Mouse (Mus musculus): Measurements from ENCODE around the gene Syt17. TPM values are rescaled to one million over a fixed set of nuclear protein-coding genes. Genes with fewer than 3 reads are reported as not detected.

Gene Syt17
- polyA plus RNA-seq (2015; fragmentation: Nextera tagmentation; extraction: Ambion mirVana) = 6.5 and 7.4 TPM in 2 replicates

DNA sequence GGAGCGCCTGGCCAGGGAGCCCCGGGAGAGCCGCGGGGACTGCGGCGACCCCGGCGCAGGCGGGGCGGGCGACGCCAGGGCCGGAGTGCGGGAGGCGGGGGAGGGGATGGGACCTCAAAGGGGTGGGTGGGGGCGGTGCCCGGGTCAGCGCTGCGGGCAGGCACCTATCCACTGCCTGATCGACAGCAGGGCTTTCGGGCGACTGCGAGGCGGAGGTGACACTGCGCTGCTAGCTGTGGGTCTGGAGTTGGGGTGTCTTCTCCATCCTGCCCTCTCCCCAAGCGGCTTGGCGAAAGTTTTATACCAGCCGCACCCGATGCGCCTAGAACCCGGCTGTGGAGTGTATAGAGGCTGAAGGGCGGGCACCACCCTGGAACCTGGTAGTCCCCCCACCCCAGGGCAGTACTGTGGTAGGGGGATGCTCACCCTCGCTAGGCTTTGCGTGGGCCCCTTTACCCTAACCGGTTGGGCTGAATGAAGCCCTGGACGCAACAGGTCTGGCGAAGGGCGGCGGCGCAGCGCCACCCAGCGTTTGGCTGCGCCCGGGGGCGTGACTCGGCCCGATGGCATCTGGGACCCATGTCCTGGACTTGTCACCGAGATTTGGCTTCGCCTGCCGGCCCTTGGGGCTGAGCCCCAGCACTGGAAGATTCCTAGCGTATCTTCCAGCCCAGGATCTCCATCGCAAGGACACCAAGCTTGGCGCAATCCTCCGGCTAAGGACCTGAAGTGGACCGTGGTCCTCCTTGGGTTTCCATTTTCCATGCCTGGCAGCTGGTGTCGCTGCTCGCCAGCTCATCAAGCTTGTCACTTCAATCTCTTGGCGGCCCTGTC is at the start of gene Syt17:
Syt17 (minus strand) TSS at position 89 of the 834 bp plus-strand sequence.
- Histone ChIP-seq H3K9me3 (no peaks in the 10 kb centered on the region), H3K4me2 (peak within 1 kb of the TSS; percentile 96), H3K9ac (peak within 1 kb of the TSS; percentile 17; the same call in 1 of the 2 replicates), H3K4me1 (peaks cover 16% of the 10 kb centered on the region), H3K27me3 (replicated peaks) (peaks cover 5% of the 10 kb centered on the region; the same call in 1 of the 2 replicates), H3K4me3 (replicated peaks) (peak within 1 kb of the TSS; percentile 64), H3K27ac (no peak within 1 kb of the TSS), H3K36me3 (no peaks in the 10 kb centered on the region)
- peak; percentile 62; the same call in 1 of the 2 replicates for ATAC-seq (ENCODE audit: insufficient read depth, low FRiP score, low read depth)
- under 1% methylated on average over 55 of the region's 58 CpGs for WGBS

DNA sequence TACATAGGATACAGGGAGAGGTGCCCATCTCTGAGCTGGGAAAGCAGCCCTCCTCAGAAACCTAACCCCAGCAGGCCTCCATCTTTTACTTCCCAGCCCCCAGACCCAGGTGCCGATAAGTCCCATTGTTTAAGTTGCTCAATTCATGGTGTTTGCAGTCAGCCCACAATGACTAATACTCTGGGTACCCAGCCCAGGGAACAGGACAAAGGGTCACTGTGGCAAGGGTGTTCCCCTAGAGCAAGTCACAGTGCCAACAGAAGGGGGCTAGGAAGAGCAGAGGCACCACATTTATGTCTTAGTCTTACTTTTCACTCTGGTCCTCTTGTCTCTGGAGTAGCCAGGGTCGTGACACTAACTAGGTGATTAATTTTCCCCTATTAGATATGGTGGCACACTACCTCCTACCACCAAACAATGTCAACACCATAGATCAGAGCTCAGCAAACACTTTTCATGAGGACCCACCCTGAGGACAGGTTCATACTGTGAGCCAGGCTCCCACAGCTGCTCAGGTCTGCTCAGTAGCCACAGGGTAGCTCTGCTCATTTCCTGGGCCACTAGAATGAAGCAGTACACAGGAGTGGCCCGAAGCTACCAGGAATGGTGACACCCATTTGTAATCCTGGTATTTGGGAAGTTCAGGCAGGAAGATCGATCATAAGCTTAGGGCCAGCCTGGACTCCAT is 47.0 kb upstream of the Syt17 start:
- Histone ChIP-seq H3K27ac (peak overlapping the region; percentile 11; the same call in 1 of the 2 replicates), H3K4me1 (peaks cover 18% of the 10 kb centered on the region), H3K36me3 (0 out of 2 replicates have a peak, but pooled peaks cover 3% of the 10 kb centered on the region), H3K9me3 (no peaks in the 10 kb centered on the region), H3K4me2 (no peak overlapping the region), H3K4me3 (replicated peaks) (no peak overlapping the region), H3K27me3 (replicated peaks) (peaks cover 8% of the 10 kb centered on the region), H3K9ac (no peak overlapping the region)
- 72% methylated on average over 4 of the region's 4 CpGs for whole genome bisulfite sequencing
- peak; percentile 31; the same call in 1 of the 2 replicates for ATAC-seq (ENCODE audit: insufficient read depth, low FRiP score, low read depth)

DNA sequence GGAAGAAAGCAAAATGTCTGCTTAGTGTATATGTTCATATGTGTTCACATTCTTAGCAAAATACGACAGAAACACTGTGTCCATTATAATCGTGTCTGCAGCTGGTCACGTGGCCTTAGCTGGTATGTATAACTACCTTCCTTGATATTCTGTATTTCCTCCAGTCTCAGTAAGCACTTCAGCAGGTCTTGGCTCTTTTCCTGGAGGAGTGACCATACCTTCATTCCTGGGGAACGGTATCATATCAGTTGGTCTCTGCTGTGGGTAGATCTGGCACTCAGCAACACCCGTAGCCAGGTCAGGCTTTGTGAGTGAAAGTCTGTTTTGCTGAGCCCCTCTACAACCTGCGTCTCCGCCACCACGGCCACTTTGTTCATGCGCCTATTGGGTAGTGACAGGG is 45.9 kb upstream of the Syt17 start:
- Histone ChIP-seq H3K4me2 (no peak overlapping the region), H3K36me3 (peaks cover 11% of the 10 kb centered on the region; the same call in 1 of the 2 replicates), H3K9ac (no peak overlapping the region), H3K4me1 (peaks cover 28% of the 10 kb centered on the region), H3K4me3 (replicated peaks) (no peak overlapping the region), H3K27me3 (replicated peaks) (peaks cover 12% of the 10 kb centered on the region), H3K27ac (no peak overlapping the region), H3K9me3 (no peaks in the 10 kb centered on the region)
- ATAC-seq (ENCODE audit: insufficient read depth, low FRiP score, low read depth) = no peak
- WGBS = 83% methylated on average over 9 of the region's 9 CpGs

DNA sequence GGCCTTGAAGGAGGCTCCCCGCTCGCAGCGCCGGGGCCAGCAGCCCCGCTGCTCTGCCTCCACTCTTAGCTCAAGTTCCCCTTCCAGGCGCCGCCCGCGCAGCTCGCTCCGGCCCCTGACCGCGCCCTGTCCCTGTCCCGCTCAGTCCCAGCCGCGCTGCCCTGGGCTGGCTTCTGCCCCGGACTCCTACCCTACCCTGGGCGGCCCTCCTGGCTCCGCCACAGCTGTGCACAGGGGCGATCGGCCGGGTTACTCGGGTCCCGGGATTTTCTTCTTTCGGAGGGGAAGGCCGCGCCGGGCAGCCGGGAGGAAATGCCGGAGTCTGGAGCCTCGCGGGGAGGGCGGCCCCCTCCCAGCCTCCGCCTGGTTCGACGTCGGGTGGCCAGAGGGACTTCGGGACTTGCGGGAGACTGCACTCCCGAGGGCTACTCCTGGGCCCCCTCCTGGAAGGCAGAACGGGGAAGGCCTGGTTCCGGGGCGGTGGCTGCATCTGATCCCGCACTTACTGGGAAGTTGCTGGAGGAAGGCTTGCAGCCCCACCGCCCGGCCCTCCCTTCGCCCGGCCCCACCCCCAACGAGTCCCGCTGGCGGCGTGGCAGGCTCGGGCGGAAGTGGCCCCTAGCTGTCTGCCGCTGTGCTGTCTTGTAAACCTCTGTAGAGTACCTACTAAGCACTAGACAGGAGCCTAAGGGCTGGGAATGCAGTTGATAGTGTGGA is 43.6 kb upstream of the Syt17 start, which contains the start of gene Itpripl2:
Itpripl2 (minus strand) TSS at position 545 of the 717 bp plus-strand sequence.
- Histone ChIP-seq H3K4me1 (peaks cover 32% of the 10 kb centered on the region), H3K4me3 (replicated peaks) (peak within 1 kb of the TSS; percentile 75), H3K36me3 (peaks cover 11% of the 10 kb centered on the region; the same call in 1 of the 2 replicates), H3K27me3 (replicated peaks) (peaks cover 12% of the 10 kb centered on the region), H3K9ac (peak within 1 kb of the TSS; percentile 85), H3K27ac (peak within 1 kb of the TSS; percentile 92), H3K9me3 (no peaks in the 10 kb centered on the region), H3K4me2 (peak within 1 kb of the TSS; percentile 85)
- ATAC-seq (ENCODE audit: insufficient read depth, low FRiP score, low read depth) = peak; percentile 78
- under 1% methylated on average over 51 of the region's 55 CpGs for WGBS

DNA sequence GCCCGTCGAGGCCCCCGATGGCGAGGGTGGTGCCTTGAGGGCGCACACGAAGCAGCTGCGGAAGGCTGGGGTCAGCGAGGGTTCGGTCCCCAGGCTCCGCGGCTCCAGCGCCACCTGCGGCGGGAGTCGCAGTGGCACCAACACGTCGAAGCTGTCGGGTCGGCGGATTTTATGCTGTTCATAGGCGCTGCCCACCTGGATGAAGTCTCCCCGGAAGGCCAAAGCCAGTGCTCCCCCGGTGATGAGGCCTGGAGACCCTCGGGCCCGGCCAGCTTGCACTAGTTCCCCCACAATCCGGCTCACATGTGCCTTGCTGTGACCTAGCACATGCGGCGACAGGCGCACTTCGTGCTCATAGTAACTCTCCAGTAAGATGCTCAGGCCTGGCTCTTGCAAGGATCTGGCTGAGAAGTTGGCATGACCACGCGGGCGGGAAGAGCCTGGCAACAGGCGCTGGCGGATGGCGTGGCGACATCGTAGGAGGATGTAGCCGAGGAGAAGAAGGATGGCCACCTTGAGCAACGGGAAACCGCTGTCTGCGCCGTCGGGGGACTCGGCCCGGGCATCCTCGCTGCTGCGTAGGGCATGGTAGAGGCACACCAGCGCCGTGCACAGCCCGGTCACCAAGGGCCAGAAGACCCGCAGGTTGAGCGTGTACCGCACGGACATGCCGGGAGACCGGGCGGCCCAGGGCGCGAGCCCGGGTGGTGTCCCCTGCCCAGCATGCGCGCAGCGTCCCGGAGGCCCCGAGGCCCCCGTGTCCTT is 42.8 kb upstream of the Syt17 start:
- H3K4me3 ChIP-seq (replicated peaks) = peak overlapping the region; percentile 75
- peak; percentile 30; the same call in 1 of the 2 replicates for ATAC-seq (ENCODE audit: insufficient read depth, low FRiP score, low read depth)
- H3K4me2 ChIP-seq = peak overlapping the region; percentile 85
- H3K27ac ChIP-seq = peak overlapping the region; percentile 92
- H3K9ac ChIP-seq = peak overlapping the region; percentile 85
- H3K36me3 ChIP-seq = peaks cover 11% of the 10 kb centered on the region; the same call in 1 of the 2 replicates
- peaks cover 12% of the 10 kb centered on the region for H3K27me3 ChIP-seq (replicated peaks)
- no peaks in the 10 kb centered on the region for H3K9me3 ChIP-seq
- peaks cover 32% of the 10 kb centered on the region for H3K4me1 ChIP-seq
- 8% methylated on average over 67 of the region's 67 CpGs for WGBS

DNA sequence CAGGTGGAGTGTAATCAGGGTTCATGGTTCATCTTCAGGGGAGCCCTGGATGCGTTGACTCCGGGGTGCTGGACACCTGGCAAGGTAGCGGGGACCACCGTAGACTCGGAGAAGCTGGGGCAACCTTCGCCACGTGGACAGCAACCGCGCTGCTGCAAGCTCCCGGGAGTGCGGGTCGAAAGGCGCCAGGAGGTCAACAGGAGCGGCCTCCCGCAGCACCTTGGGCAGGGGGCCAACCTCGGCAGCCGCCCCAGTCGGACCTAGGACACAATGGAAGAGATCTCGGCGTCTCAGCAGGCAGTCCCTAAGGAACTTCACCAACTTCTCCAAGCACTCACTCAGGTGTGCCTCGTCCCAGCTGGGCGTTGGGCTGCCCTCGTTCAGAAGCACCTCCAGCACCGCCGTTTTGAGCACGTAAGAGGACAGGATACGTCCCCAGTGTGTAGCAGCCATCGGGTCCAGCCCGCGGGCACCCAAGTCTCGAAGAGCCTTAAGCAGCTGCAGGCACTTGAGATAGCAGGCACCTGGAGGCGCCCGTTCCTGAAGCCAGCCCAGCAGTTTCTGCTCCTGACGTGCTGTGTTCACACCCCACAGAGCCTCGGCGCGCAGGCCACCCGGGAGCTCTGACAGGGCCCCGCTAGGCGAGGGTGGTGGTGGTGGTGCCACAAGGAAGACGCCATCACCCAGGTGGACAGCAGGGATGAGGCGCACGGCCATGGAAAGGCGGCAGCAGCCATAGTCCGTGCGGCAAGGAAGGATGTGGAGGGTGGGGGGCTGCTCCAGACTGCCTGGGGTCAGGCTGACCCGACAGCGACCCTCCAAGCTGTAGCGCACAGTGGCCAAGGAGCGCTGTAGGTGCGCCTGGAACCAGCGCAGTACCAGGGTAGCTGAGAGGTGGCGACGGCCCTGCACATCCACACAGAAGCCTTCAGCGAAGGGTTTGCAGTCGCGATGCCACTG is 42.0 kb upstream of the Syt17 start:
- no peak for ATAC-seq (ENCODE audit: insufficient read depth, low FRiP score, low read depth)
- Histone ChIP-seq H3K4me2 (peak overlapping the region; percentile 85), H3K9me3 (no peaks in the 10 kb centered on the region), H3K4me3 (replicated peaks) (peak overlapping the region; percentile 75), H3K27ac (no peak overlapping the region), H3K9ac (0 out of 2 replicates have a peak overlapping the region, but pooled peaks have one; percentile 85), H3K4me1 (peaks cover 35% of the 10 kb centered on the region), H3K36me3 (peaks cover 11% of the 10 kb centered on the region; the same call in 1 of the 2 replicates), H3K27me3 (replicated peaks) (peaks cover 12% of the 10 kb centered on the region)
- 46% methylated on average over 57 of the region's 57 CpGs for WGBS

DNA sequence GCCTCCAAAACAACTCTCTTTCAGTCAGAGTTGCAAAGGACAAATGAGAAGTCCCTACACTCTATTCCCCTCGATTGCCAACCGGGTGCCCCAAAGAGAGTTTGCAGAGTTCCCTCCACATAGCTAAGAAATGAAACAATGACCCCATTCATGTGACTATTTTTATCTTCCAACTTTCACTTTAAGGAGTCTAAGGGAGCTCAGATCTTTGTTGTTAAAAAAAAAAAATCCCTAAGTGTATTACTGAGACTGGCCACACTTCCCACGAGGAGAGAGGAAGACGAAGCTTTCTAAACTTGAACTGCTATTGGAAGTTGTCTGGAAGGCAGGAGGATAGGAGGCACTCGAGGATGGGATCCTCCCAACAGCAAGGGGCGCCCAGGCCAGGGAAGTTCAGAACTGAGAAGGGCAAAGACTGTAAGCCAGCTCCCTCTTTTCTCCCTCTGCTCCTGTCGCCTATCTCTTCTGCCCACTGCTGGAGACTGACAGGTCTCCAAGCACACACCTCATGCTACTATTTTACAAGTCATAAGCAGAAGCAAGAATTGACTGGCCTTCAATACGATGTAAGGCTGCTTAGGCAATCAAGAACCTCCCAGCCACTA is 40.1 kb upstream of the Syt17 start:
- Histone ChIP-seq H3K9me3 (no peaks in the 10 kb centered on the region), H3K4me3 (replicated peaks) (no peak overlapping the region), H3K4me1 (peaks cover 35% of the 10 kb centered on the region), H3K27me3 (replicated peaks) (peaks cover 12% of the 10 kb centered on the region), H3K9ac (no peak overlapping the region), H3K27ac (no peak overlapping the region), H3K4me2 (peak overlapping the region; percentile 85), H3K36me3 (peaks cover 11% of the 10 kb centered on the region; the same call in 1 of the 2 replicates)
- 39% methylated on average over 8 of the region's 8 CpGs for whole genome bisulfite sequencing
- no peak for ATAC-seq (ENCODE audit: insufficient read depth, low FRiP score, low read depth)

DNA sequence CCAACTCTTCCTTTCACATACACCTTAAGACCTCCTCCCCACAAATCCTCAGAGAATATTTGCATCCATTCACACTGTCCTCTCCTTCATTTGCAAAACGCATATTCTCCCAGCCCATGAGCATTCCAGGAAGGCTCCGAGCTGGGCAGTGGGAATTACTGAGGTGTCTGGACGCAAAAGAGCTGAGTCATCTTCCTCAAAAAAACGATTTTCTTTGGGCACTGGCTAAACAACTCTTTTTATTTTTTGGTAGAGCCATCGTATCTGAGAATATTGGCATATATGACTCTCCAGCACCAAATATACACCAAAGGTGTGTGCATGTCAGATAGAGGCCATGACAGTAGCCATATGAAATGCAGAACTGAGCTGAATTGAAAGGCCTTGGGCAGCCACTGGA is 38.9 kb upstream of the Syt17 start:
- Histone ChIP-seq H3K9ac (no peak overlapping the region), H3K36me3 (peaks cover 11% of the 10 kb centered on the region; the same call in 1 of the 2 replicates), H3K4me1 (peaks cover 31% of the 10 kb centered on the region), H3K9me3 (no peaks in the 10 kb centered on the region), H3K27ac (no peak overlapping the region), H3K4me2 (no peak overlapping the region), H3K27me3 (replicated peaks) (peaks cover 12% of the 10 kb centered on the region), H3K4me3 (replicated peaks) (no peak overlapping the region)
- WGBS = 63% methylated on average over 5 of the region's 5 CpGs
- ATAC-seq (ENCODE audit: insufficient read depth, low FRiP score, low read depth) = no peak

DNA sequence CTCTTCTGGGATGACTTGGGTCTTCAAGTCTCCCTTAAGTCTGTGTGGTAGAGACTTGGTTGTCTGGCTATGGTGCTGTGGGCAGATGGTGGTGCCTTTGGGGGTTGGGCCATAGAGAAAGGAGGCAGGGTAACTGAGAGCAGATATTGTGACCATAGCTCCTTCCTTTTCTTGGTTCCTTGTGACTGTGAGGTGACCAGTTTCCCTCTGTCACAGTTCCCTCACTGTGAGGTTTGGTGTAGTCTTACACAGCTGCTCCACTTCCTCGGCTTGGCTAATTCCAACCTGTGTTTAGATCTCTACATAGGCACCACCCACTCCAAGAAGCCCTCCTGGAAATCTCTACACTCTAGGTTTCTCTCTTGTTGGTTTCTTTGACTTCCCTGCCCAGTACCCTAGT is 36.0 kb upstream of the Syt17 start:
- Histone ChIP-seq H3K4me1 (peaks cover 12% of the 10 kb centered on the region), H3K4me3 (replicated peaks) (no peak overlapping the region)

DNA sequence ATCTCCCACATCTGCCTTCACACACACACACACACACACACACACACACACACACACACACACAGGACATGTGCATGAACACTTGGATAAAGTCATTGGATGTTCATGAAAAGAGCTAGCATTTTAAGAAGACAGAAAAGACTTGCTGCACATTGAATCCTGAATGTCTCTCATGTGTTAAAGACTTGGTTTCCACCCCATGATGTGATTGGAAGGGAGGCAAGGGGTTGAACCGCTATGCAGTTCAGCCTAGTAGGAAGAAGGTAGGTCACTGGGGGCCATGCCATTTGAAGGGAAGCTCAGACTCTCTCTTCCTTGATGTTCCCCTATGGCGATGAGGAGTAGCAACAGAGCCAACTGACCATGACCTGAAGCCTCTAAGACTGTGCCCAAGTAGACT is 34.0 kb upstream of the Syt17 start:
- Histone ChIP-seq H3K9me3 (no peaks in the 10 kb centered on the region), H3K27me3 (replicated peaks) (no peaks in the 10 kb centered on the region), H3K4me2 (no peak overlapping the region), H3K36me3 (no peaks in the 10 kb centered on the region), H3K27ac (no peak overlapping the region), H3K4me3 (replicated peaks) (no peak overlapping the region), H3K9ac (no peak overlapping the region), H3K4me1 (peaks cover 8% of the 10 kb centered on the region; the same call in 1 of the 2 replicates)
- ATAC-seq (ENCODE audit: insufficient read depth, low FRiP score, low read depth) = no peak
- WGBS = 81% methylated on average over 2 of the region's 2 CpGs

More for the DNA sequence above, 36.0 kb upstream of the Syt17 start:
- Histone ChIP-seq H3K4me2 (no peak overlapping the region), H3K9me3 (no peaks in the 10 kb centered on the region), H3K27me3 (replicated peaks) (no peaks in the 10 kb centered on the region), H3K27ac (no peak overlapping the region), H3K36me3 (no peaks in the 10 kb centered on the region), H3K9ac (no peak overlapping the region)
- ATAC-seq (ENCODE audit: insufficient read depth, low FRiP score, low read depth) = no peak
- 76% methylated on average over 1 of the region's 1 CpGs for WGBS

Measured in stomach, embryonic 15.5 days (tissue).